Mouse (Mus musculus) hematopoietic stem cell, adult 5-6 weeks (primary cell): Measurements from ENCODE around the gene Jag1. TPM values are rescaled to one million over a fixed set of nuclear protein-coding genes. Genes with fewer than 3 reads are reported as not detected.

Experiments used
- ATAC-seq, 2 experiments: fragments of 125-278 bp in 1 of 2; replicated peaks in 1 of 2; 2 replicates each; pipeline ENCODE4 v1.8.0; 2016 to 2017; ENCODE audit warnings: inconsistent platforms in 2 of 2, mild to moderate bottlenecking in 2 of 2, moderate number of reproducible peaks in 2 of 2, low read depth in 1 of 2, moderate TSS enrichment in 1 of 2; ENCODE audit not compliant: low FRiP score in 2 of 2, poor library complexity in 2 of 2, severe bottlenecking in 2 of 2, insufficient read depth in 1 of 2, low TSS enrichment in 1 of 2
- total RNA-seq: library from RNA; stranded (forward); fragments of 172-1452, 232-1000 nt; gene quantifications from 2 replicates; pipeline ENCODE4 v1.2.3, GENCODE M21; 2017

Jag1 gene
- 1.3 and 2.4 TPM in 2 replicates for total RNA-seq

DNA sequence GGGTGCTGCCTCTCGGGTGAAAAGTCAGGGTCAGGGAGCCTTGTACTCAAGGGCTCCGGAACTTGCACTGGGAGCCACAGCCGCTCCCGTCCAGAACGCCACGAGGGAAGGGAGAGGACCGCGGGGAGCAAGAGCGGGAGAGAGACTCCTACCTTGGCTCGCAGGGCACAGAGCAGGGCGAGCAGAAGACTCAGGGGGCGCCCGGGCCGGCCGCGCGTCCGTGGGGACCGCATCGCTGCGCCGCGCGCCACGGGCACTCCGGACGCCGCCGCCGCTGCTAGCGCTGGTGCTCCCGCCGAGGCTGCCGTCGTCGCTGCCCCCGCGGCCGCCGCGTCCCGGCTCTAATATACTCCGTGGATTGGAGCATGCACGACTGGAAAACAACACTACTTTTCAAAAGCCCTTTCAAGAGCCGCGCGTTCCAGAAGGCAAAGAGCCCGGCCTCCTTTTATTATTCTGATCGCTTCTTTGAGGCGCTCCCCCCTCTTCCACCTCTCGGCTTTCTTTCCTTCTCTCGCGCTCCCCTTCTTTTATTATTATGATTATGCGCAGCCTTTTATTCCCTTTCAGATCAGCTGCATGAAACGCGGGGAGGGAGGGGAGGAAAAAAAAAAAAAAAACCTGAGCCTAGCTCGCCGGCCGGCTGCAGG lies at the start of gene Jag1:
Gene Jag1 (minus strand): TSS at position 620 of the 650 bp plus-strand sequence.
- no peak for ATAC-seq

DNA sequence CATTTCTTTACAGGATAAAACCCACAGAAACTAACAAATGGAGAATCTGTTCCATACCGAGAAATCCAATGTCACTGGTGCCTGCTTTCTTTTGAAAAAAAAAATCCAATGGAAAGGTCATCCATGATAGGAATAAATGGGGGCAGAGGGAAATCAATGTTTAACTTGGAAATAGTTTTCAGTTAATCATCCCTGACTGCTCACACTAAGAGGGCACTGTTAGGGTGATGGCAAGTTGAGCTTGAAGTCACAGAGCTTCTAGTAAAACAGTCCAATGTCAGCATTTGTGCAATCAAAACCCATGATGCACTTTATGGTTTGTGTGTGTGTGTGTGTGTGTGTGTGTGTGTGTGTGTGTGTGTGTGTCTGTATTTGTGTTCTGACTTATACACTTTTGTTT lies 39.6 kb upstream of the Jag1 start:
- no peak for ATAC-seq

GRCm38 (mm10) chr2:137153825-137154224 lies 37.4 kb upstream of the Jag1 start:
- no peak for ATAC-seq

GRCm38 (mm10) chr2:137153172-137153667 lies 36.8 kb upstream of the Jag1 start:
- ATAC-seq = no peak

GRCm38 (mm10) chr2:137150953-137151352 lies 34.5 kb upstream of the Jag1 start:
- no peak for ATAC-seq

DNA sequence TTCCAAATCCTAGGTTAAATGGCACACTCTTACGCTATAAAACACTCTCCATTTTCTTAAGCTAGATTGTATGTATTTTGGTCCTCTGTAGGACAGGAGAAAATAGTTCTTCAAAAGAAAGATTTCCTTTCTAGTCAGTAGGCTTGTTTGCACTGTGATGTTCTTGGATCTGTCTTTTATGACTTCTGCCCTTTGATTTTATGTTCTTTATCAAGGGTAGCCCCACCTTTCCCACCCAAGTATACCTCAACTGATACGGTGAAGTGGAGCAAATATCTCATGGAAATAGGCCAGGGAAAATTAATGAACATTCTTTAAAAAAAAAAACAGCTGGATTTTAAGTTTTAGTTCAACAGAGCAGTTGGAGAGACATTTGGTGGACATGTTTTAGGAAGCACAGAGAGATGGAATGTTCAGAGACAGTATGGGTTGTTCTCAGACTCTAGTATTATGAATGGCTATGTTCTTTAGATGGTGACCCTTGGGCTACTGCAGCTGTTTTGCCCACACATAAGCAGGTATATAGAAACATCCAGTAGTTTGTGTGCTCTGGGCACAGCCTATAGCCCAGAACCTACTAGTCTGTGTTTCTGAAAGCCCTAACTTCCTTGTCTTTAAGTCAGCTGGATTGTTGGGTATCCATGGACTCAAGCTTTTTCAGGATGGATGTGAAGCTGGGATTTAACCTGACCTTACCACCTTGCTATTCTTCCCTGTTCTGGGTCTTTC lies 30.7 kb upstream of the Jag1 start:
- ATAC-seq = no peak

- no peak for ATAC-seq
Observed at GRCm38 (mm10) chr2:137138063-137138462, 21.6 kb upstream of the Jag1 start.

GRCm38 (mm10) chr2:137134035-137134434 lies 17.6 kb upstream of the Jag1 start:
- no peak for ATAC-seq

DNA sequence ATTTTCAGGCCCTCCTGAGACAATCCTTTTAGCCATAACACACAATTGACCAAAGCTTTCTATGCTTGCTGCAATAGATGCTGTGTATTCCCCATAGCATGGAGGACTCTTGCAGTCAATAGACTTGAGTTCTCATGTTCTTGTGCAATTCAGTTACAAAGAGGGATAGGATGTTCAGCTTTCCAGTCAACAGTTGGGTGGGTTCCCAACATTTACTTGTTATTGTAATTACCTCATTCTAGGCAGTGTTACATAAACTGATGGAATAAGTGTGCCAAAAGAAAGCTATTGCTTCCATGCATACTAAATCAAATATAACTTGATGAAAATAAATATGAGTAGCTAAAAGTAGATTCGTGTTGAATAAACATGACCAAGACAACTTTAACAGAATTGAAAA lies 8.4 kb upstream of the Jag1 start:
- no peak for ATAC-seq

DNA sequence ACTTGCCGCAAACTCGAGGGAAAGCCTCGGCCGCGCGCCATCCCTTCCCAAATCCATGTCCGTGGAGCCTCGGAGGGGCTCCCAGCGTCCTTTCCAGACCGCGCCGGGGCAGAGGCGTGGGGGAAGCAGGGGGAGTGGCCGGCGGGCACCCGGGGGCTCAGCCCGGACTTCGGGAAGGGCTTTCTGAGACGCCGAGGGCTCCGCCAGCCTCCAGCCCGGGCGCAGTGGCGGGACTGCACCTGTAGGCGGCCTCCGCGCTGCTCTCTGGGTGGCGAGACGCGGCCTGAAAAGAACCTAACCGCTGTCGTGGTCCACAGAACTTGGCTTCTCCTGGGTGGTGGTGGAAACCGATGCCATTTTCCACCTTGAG lies 862 bp upstream of the Jag1 start:
- ATAC-seq = peak; percentile 61 to 62

- peak; percentile 40 to 49 for ATAC-seq
Observed at GRCm38 (mm10) chr2:137116675-137117320, 354 bp upstream of the Jag1 start.

DNA sequence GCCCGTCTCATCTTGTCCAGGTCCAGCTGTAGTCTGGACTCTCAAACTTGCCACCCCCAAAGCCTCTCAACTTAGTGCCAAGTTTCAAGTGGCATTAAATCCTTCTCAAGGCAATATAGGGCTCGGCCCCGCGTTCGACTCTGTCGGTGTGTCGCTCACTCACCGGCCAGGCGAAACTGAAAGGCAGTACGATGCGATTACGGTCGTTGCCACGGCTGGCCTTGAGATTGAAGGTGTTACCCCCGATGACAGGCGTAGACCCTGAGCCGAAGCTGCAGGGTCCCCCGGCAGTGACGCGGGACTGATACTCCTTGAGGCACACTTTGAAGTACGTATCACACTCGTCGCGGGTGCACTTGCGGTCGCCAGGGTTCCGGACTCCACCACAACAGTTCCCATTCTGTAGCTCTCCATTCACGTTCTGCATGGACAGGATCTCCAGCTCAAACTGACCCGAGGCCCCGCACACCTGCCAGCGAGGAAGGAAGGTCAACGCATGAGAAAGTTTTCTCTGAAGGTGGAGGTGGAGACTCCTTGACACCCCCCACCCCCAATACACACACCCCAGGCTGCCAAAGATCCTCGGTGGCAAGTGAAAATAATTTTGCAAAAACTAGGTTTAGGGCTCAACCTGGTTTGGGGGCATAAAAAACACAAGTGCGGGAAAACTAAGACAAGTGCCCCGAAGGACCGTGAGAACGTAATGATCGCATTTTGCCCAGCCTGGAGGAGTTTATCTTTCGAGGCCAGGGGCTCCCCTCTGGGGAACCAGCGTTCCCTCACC lies 1.0 kb downstream of the Jag1 start:
- peak; percentile 9 to 22; a peak in 3 of 4 replicates for ATAC-seq

GRCm38 (mm10) chr2:137114248-137115096 lies 2.0 kb downstream of the Jag1 start:
- ATAC-seq = peak; percentile 57 to 63

GRCm38 (mm10) chr2:137113288-137114061 lies 3.0 kb downstream of the Jag1 start:
- no peak for ATAC-seq

DNA sequence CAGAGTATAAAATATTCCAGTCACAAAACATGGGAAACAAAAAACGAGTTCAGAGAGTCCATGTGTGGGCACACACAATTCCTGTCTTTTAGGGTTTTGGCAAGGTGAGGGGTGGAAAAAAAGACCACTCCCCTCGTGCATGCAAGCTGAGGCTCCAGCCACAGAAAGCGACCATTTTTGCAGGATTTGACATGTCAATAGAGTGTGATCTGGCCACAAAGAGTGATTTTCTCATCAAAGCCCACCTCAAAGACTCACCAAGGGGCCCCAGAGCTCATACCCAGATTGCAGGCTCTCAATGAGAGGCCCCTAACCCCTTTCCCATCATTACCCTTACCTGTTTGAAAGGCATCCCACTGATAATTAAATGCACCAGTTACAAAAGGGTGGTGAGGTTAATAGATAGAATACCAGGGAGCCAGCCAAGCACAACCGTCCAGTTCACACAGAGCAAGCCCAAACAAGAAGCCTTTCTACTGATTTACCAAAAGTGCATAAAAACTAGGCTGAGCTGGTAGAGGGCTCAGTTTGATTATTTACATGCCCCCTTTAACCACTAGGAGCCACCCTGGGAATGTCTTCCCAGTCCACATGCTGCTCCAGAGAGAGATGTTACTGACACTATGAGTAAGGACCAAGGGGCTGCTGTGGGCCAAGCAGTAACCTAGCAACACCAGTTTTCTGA lies 6.1 kb downstream of the Jag1 start:
- ATAC-seq = no peak
